Mouse (Mus musculus): ENCODE measurements around the gene Echdc1. TPM values are rescaled to one million over a fixed set of nuclear protein-coding genes. Genes with fewer than 3 reads are reported as not detected.
A peak's percentile ranks its signal among the peaks of the same experiment; 100 is the strongest.

The Echdc1 gene
- 2.7 and 5.0 TPM in 2 replicates for total RNA-seq (2015; ENCODE audit: low replicate concordance)
- 3.8 and 10.3 TPM in 2 replicates for total RNA-seq (2017; ENCODE audit: low replicate concordance)

GRCm38 (mm10) chr10:29313064-29313638 is at the start of gene Echdc1:
Gene Echdc1, plus strand, starts transcription at chr10:29313166.
- peak; percentile 95 for ATAC-seq (replicated peaks; ENCODE audit: low FRiP score, poor library complexity, severe bottlenecking)

GRCm38 (mm10) chr10:29281736-29282135 is 31.2 kb upstream of the Echdc1 start:
- ATAC-seq (replicated peaks; ENCODE audit: low FRiP score, poor library complexity, severe bottlenecking) = no peak

- ATAC-seq (replicated peaks; ENCODE audit: low FRiP score, poor library complexity, severe bottlenecking) = no peak
Observed at GRCm38 (mm10) chr10:29285757-29286156, 27.2 kb upstream of the Echdc1 start.

- ATAC-seq (replicated peaks; ENCODE audit: low FRiP score, poor library complexity, severe bottlenecking) = no peak
Observed at GRCm38 (mm10) chr10:29302230-29302629, 10.7 kb upstream of the Echdc1 start.

- no peak for ATAC-seq (replicated peaks; ENCODE audit: low FRiP score, poor library complexity, severe bottlenecking)
Observed at GRCm38 (mm10) chr10:29311480-29312219, 1.3 kb upstream of the Echdc1 start.

- peak; percentile 16; the same call in 1 of the 2 replicates for ATAC-seq (replicated peaks; ENCODE audit: low FRiP score, poor library complexity, severe bottlenecking)
Observed at GRCm38 (mm10) chr10:29313905-29314304, 939 bp downstream of the Echdc1 start.

- ATAC-seq (replicated peaks; ENCODE audit: low FRiP score, poor library complexity, severe bottlenecking) = no peak
Observed at GRCm38 (mm10) chr10:29324817-29325216, 11.9 kb downstream of the Echdc1 start.

GRCm38 (mm10) chr10:29333836-29334235 is 20.9 kb downstream of the Echdc1 start:
- no peak for ATAC-seq (replicated peaks; ENCODE audit: low FRiP score, poor library complexity, severe bottlenecking)

- ATAC-seq (replicated peaks; ENCODE audit: low FRiP score, poor library complexity, severe bottlenecking) = peak; percentile 79
Observed at GRCm38 (mm10) chr10:29338355-29339056, 25.5 kb downstream of the Echdc1 start.

GRCm38 (mm10) chr10:29344232-29344631 is 31.3 kb downstream of the Echdc1 start:
- no peak for ATAC-seq (replicated peaks; ENCODE audit: low FRiP score, poor library complexity, severe bottlenecking)

- no peak for ATAC-seq (replicated peaks; ENCODE audit: low FRiP score, poor library complexity, severe bottlenecking)
Observed at GRCm38 (mm10) chr10:29346638-29347037, 33.7 kb downstream of the Echdc1 start.

- no peak for ATAC-seq (replicated peaks; ENCODE audit: low FRiP score, poor library complexity, severe bottlenecking)
Observed at GRCm38 (mm10) chr10:29351420-29351819, 38.5 kb downstream of the Echdc1 start.

GRCm38 (mm10) chr10:29352575-29352974 is 39.6 kb downstream of the Echdc1 start:
- no peak for ATAC-seq (replicated peaks; ENCODE audit: low FRiP score, poor library complexity, severe bottlenecking)

GRCm38 (mm10) chr10:29354183-29354582 is 41.2 kb downstream of the Echdc1 start:
- no peak for ATAC-seq (replicated peaks; ENCODE audit: low FRiP score, poor library complexity, severe bottlenecking)

- ATAC-seq (replicated peaks; ENCODE audit: low FRiP score, poor library complexity, severe bottlenecking) = peak; percentile 18; the same call in 1 of the 2 replicates
Observed at GRCm38 (mm10) chr10:29361095-29361463, 48.1 kb downstream of the Echdc1 start.

GRCm38 (mm10) chr10:29361464-29362196 is 48.7 kb downstream of the Echdc1 start:
- peak; percentile 90 for ATAC-seq (replicated peaks; ENCODE audit: low FRiP score, poor library complexity, severe bottlenecking)

GRCm38 (mm10) chr10:29362197-29362900 is 49.4 kb downstream of the Echdc1 start, which contains the start of gene Rnf146:
Gene Rnf146, minus strand, starts transcription at chr10:29362442.
- ATAC-seq (replicated peaks; ENCODE audit: low FRiP score, poor library complexity, severe bottlenecking) = no peak; the same call in 1 of the 2 replicates

- no peak for ATAC-seq (replicated peaks; ENCODE audit: low FRiP score, poor library complexity, severe bottlenecking)
Observed at GRCm38 (mm10) chr10:29374065-29374464, 61.1 kb downstream of the Echdc1 start.

- ATAC-seq (replicated peaks; ENCODE audit: low FRiP score, poor library complexity, severe bottlenecking) = no peak
Observed at GRCm38 (mm10) chr10:29381558-29381957, 68.6 kb downstream of the Echdc1 start.
